Mouse (Mus musculus) ES-Bruce4 (cell line): ENCODE measurements around the gene Pbx1. TPM values are rescaled to one million over a fixed set of nuclear protein-coding genes. Genes with fewer than 3 reads are reported as not detected.

ENCODE experiments used
- H3K27ac ChIP-seq: 2 replicates; pipeline ENCODE4 v1.5.1; 2012; ENCODE audit warnings: low read length, inconsistent platforms; ENCODE audit not compliant: insufficient read depth
- H3K27me3 ChIP-seq: 2 replicates; pipeline ENCODE4 v1.6.1; 2012; ENCODE audit warnings: mild to moderate bottlenecking, low read length, inconsistent platforms; ENCODE audit not compliant: control insufficient read depth, poor library complexity, insufficient read depth, severe bottlenecking
- H3K36me3 ChIP-seq: 2 replicates; pipeline ENCODE4 v1.6.1; 2012; ENCODE audit warnings: inconsistent platforms, mild to moderate bottlenecking, low read length, moderate library complexity; ENCODE audit not compliant: control insufficient read depth, poor library complexity, insufficient read depth, severe bottlenecking
- H3K4me1 ChIP-seq: one replicate; pipeline ENCODE4 v1.8.1; 2011; ENCODE audit warnings: low read length; ENCODE audit not compliant: control insufficient read depth, insufficient read depth
- H3K4me3 ChIP-seq: 2 replicates; pipeline ENCODE4 v1.5.1; 2011; ENCODE audit warnings: low read depth, mild to moderate bottlenecking, low read length
- H3K9ac ChIP-seq: 2 replicates; pipeline ENCODE4 v1.6.1; 2012; ENCODE audit warnings: low read depth, mild to moderate bottlenecking, inconsistent platforms; ENCODE audit not compliant: poor library complexity, severe bottlenecking
- H3K9me3 ChIP-seq: replicated peaks from 2 replicates; pipeline ENCODE4 v1.6.1; 2012; ENCODE audit warnings: mild to moderate bottlenecking, low read length, inconsistent platforms; ENCODE audit not compliant: control insufficient read depth, poor library complexity, insufficient read depth, severe bottlenecking
- CTCF ChIP-seq: IDR thresholded peaks from one replicate; pipeline ENCODE4 v1.8.1; 2011; ENCODE audit warnings: low read depth, low read length
- EP300 ChIP-seq: IDR thresholded peaks from 2 replicates; pipeline ENCODE4 v1.6.1; 2011; ENCODE audit warnings: low read depth, low read length; ENCODE audit not compliant: insufficient read depth
- POLR2A ChIP-seq: IDR thresholded peaks from one replicate; pipeline ENCODE4 v1.8.1; 2011; ENCODE audit warnings: low read length; ENCODE audit not compliant: insufficient read depth
- polyA plus RNA-seq: library from polyadenylated mRNA; stranded (reverse); fragments of >200 nt; gene quantifications from 2 replicates; pipeline ENCODE4 v1.2.4, GENCODE M21; 2011; ENCODE audit warnings: low read depth; ENCODE audit not compliant: missing spikeins, insufficient read depth, insufficient read length

The Pbx1 gene
- polyA plus RNA-seq, 1 experiment: 28.0 TPM

DNA sequence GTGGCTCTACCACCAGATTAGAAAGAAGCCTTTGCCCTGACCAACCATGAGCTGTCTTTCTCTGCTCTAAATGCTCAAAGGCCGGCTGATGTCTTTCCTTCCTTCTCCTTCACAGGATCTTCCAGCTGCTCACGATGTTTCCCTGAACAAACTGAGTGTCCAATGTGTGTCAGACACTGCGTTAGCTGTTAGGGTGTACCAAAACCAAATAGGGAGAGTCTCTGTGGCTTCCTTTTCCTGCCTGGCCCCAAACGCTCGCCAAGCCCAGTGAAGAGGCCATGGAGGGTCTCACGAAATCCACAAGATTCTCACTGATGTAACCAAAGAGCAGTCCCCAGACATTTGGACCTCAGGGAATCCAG is 47.5 kb downstream of the Pbx1 start:
- Histone ChIP-seq H3K4me1 (peaks cover 10% of the 10 kb centered on the region), H3K9me3 (no peaks in the 10 kb centered on the region), H3K27me3 (no peaks in the 10 kb centered on the region), H3K4me3 (no peak overlapping the region), H3K9ac (no peak overlapping the region), H3K36me3 (no peaks in the 10 kb centered on the region), H3K27ac (no peak overlapping the region)
- TF ChIP-seq POLR2A (no peak), EP300 (no peak), CTCF (no peak)

DNA sequence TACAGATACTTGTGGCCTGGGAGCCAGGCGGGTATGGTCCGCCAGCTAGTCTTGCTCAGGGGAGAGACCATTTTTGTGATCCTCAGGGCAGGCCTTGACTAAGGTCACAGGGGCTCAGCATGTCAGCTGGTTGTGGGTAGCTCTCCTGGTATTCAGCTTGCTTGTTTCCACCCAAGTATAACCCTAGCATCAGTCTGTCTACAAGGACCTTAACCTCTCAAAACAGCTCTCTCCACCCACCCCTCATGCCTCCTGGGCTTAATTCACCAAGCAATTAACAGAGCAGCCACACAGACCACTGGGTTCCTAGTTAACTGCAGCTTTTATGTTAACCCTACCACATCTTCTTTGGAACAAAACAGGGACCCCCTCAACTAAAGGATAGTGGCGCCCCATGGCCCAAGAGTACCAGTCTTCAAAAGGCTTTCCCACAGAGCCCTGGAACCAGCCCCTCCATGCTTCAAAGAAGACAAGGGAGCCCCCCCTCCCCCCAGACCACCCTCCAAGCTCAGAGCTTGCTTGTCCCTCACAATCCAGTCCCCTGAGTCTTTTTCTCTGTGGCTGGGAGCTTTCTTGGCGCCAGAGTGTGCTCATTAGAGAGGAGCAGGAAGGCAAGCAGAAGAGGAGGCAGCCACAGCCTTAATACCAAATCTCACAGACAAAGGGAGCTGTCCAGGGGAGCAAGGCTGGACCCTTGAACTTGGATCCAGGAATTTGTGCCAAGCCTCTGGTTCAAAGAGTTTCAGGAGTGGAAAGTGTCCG is 48.1 kb downstream of the Pbx1 start:
- Histone ChIP-seq H3K27ac (no peak overlapping the region), H3K9ac (no peak overlapping the region), H3K27me3 (no peaks in the 10 kb centered on the region), H3K9me3 (no peaks in the 10 kb centered on the region), H3K4me1 (peaks cover 10% of the 10 kb centered on the region), H3K4me3 (no peak overlapping the region), H3K36me3 (no peaks in the 10 kb centered on the region)
- TF ChIP-seq CTCF: no peak
- no peak for TF ChIP-seq EP300
- TF ChIP-seq POLR2A: no peak

DNA sequence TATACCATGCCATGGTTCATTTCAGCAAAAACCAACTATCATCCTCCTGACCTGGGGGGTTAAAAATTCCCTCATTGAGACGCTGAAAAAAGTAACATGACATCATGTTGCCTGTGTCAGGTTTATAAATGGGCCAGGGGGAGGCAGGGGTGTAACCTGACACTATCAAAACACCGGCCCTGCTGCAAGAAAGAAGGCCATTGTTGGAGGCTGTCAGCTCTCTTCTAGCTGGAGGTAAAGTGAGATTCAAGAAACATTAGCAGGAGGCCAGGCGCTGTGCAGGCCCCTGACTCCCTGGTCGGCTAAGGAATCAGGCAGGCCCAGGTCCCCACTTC is 49.3 kb downstream of the Pbx1 start:
- no peak for TF ChIP-seq CTCF
- 0 out of 2 replicates have a peak, but pooled peaks have one; percentile 40 for TF ChIP-seq EP300
- TF ChIP-seq POLR2A: no peak
- Histone ChIP-seq H3K4me3 (no peak overlapping the region), H3K27ac (peak overlapping the region; percentile 27; the same call in 1 of the 2 replicates), H3K36me3 (no peaks in the 10 kb centered on the region), H3K9ac (no peak overlapping the region), H3K4me1 (peaks cover 10% of the 10 kb centered on the region), H3K9me3 (no peaks in the 10 kb centered on the region), H3K27me3 (no peaks in the 10 kb centered on the region)

DNA sequence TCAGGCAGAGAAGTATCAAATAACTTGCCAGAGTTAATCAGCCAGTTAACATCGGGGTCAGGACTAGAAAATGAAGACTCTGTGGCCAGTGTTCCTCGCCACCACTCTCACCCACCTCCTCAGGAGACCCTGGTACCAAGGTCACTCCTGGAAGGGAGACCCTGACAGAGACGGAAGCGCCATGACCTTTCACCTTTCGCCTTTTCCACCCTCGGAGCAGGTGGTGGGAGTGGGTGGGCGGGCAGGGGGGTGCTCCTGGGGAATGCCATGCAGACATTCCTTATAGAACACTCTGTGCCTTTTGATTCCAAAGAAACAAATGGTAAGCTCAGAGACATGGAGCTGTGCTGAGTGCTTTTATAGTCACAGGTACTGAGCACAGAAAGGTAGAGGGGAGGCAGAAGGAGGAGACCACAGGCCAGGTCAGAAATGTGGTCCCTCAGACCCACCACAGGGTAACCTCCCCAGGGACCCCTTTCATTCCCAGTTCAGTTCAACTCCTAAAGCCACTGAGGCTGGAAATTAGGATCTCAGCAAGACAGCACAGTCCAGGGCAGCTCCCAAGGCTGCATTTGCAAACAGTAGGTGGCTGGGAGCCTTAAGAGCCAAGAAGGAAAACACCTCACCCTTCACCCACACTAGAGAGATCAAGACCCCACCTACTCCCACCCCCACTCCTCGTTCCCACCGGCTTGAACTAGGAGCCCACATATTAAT is 49.8 kb downstream of the Pbx1 start:
- H3K9ac ChIP-seq: no peak overlapping the region
- peaks cover 10% of the 10 kb centered on the region for H3K4me1 ChIP-seq
- H3K9me3 ChIP-seq: no peaks in the 10 kb centered on the region
- TF ChIP-seq EP300 (no peak), CTCF (no peak)
- no peak overlapping the region for H3K4me3 ChIP-seq
- H3K27ac ChIP-seq: peak overlapping the region; percentile 27
- no peaks in the 10 kb centered on the region for H3K36me3 ChIP-seq
- H3K27me3 ChIP-seq: no peaks in the 10 kb centered on the region

DNA sequence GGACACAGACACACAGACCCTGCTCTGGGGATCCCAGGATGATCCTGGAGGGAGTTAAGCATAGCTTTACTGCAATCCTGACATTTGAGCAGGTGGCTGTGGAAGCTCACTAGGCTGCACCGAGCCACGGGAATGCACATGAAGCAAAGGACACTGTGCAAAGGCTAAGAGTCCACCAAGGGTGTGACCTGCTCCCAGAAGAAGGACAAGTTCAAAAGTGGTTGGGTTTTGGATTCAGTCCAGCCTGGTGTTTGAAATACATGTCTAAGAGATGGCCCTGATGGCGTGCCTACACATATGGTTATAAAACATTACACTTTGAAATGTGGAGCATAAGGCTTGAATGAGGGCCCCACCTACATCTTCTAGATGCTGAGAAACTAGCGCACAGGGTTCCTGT is 50.6 kb downstream of the Pbx1 start:
- Histone ChIP-seq H3K4me1 (peaks cover 10% of the 10 kb centered on the region), H3K9ac (no peak overlapping the region), H3K27ac (no peak overlapping the region), H3K9me3 (no peaks in the 10 kb centered on the region), H3K36me3 (no peaks in the 10 kb centered on the region), H3K27me3 (no peaks in the 10 kb centered on the region), H3K4me3 (no peak overlapping the region)
- TF ChIP-seq CTCF: no peak
- TF ChIP-seq POLR2A: no peak
- TF ChIP-seq EP300: no peak

DNA sequence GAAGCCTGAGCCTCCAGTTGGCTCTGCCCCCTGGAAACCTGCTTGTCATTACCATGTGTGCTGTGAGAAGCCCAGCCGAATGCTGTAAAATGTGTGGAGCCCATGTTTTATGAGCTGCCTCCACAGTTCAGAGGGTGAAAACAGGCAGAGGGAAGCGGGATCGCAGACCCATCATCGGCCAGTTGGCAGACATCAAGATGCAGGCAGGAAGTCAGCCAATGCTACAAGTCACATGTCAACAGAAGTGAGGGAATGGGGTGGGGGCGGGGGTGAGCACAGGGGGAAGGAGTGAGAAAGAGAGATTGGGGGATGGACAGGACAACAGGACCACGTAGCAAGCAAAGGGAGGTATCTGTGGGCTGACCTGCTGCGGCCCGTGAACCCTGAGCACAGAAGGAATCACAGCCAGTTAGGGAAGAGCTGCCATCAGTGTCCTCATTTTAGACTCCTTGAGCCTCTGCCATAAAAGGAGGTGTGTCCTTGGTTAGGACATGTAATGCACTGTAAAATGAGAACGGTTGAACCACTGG is 51.8 kb downstream of the Pbx1 start:
- Histone ChIP-seq H3K9me3 (no peaks in the 10 kb centered on the region), H3K4me1 (peaks cover 10% of the 10 kb centered on the region), H3K27ac (no peak overlapping the region), H3K27me3 (no peaks in the 10 kb centered on the region), H3K9ac (no peak overlapping the region), H3K36me3 (no peaks in the 10 kb centered on the region), H3K4me3 (no peak overlapping the region)
- TF ChIP-seq POLR2A: no peak
- TF ChIP-seq CTCF: no peak
- no peak for TF ChIP-seq EP300
